Mouse (Mus musculus): ENCODE results near the gene Olfr97.

Gene Olfr97

GRCm38 (mm10) chr17:37196845-37197724, 40.0 kb downstream of the Olfr97 start:
- no peak for DNase-seq (ENCODE audit: extremely low read depth, low read depth, low spot score)

- no peak for DNase-seq (ENCODE audit: extremely low read depth, low read depth, low spot score)
Measured at GRCm38 (mm10) chr17:37194782-37195181, 42.3 kb downstream of the Olfr97 start.

GRCm38 (mm10) chr17:37193656-37194055, 43.5 kb downstream of the Olfr97 start, which contains the start of gene Ubd:
Gene Ubd (plus strand): TSS chr17:37193892.
- no peak for DNase-seq (ENCODE audit: extremely low read depth, low read depth, low spot score)

GRCm38 (mm10) chr17:37193032-37193431, 44.1 kb downstream of the Olfr97 start:
- DNase-seq (ENCODE audit: extremely low read depth, low read depth, low spot score): no peak

GRCm38 (mm10) chr17:37190711-37191110, 46.4 kb downstream of the Olfr97 start:
- no peak for DNase-seq (ENCODE audit: extremely low read depth, low read depth, low spot score)

GRCm38 (mm10) chr17:37185474-37185873, 51.7 kb downstream of the Olfr97 start:
- no peak for DNase-seq (ENCODE audit: extremely low read depth, low read depth, low spot score)
